Mouse (Mus musculus) splenic B cell, adult 2 months (primary cell): ENCODE results near the gene Hpgds.

ENCODE experiments used
- DNase-seq: peaks from one replicate; pipeline ENCODE4 v3.0.0-alpha.2; 2011; ENCODE audit warnings: low read depth, low spot score
- H3K27me3 ChIP-seq: 2 replicates; pipeline ENCODE4 v1.6.1; 2012; ENCODE audit warnings: mild to moderate bottlenecking, low read length, moderate library complexity, mixed read lengths; ENCODE audit not compliant: control insufficient read depth, poor library complexity, insufficient read depth, severe bottlenecking
- H3K36me3 ChIP-seq: 2 replicates; pipeline ENCODE4 v1.6.1; 2012; ENCODE audit warnings: mild to moderate bottlenecking, low read length, moderate library complexity, mixed read lengths; ENCODE audit not compliant: control insufficient read depth, poor library complexity, insufficient read depth, severe bottlenecking

Hpgds gene

DNA sequence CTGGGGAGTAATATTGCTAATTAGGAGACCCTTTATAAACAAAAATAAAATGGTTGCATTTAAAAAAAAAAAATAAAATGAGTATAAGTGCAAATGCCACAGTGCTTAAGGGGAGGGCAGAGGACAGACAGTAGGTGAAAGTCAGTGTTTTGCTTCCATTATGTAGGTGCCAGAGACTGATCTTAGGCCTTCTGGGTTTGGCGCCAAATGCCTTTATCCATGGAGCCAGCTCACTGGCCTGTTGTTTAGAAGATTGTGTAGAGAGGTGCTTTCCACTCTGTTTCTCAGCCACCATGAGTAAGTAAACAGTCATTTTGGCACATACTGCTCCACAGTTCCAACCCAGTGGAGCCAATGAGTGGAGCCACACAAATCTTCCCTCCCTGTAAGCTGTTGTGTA lies 27.2 kb downstream of the Hpgds start:
- no peak for DNase-seq
- H3K27me3 ChIP-seq: no peaks in the 10 kb centered on the region
- H3K36me3 ChIP-seq: peaks cover 5% of the 10 kb centered on the region; the same call in 1 of the 2 replicates

DNA sequence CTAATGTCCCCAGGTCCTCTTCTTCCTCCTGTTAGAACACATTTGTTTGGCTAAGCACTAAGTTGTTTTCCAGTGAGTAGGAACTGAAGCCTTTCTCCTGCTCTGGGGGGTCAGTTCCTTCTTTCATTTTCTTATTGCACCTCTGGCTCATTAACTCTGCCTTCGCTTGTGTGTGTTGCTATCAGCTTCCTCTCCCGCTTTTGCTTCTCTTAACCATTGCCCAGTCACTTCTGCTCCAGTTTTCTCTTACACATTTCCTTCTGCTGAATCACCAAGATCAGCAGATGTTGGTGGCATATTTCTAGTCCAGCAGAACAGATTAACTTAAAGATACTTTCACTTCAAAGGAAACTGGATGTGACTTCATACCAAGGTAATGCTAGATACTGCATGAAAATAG lies 29.8 kb downstream of the Hpgds start:
- peaks cover 5% of the 10 kb centered on the region; the same call in 1 of the 2 replicates for H3K36me3 ChIP-seq
- H3K27me3 ChIP-seq: no peaks in the 10 kb centered on the region
- peak; percentile 25 for DNase-seq

DNA sequence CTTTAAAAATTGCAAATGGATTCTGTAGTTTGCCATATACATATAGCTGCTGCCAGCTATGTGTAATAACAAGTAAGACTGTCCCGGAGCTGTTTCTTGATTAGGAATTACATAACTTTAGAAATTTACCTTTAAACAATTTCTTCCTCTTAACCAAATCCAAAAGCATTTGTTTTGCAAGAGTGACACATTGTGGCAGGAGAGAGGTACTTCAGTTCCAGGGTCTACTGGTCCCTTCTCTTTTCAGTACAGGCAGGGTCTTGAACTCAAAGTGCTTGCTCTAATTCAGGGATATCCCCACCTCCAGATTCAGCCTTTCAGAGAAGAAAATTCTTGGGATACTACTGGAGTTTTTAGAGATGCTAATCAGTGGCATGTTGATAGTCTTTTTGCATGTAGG lies 65.6 kb downstream of the Hpgds start:
- peak; percentile 38 for DNase-seq
- no peaks in the 10 kb centered on the region for H3K27me3 ChIP-seq
- no peaks in the 10 kb centered on the region; the same call in 1 of the 2 replicates for H3K36me3 ChIP-seq

DNA sequence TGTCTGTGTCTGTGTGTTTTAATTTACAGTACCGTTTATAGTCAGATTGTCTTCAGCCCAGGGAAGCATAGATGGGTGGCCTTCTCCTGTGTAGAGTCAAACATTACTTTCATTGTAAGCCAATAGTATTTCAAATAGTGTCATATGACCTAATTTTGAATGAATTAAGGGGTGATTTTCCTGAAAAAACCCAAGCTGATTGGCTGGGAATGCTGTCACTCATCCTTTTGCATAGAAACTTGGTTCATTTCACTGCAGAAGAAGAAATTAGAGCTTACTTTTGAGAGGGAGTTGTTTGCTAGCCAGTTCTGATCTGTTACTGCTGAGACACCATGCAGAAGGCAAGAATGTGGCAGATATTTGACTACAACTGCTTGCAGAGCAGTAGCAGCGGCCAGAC lies 69.5 kb downstream of the Hpgds start:
- Histone ChIP-seq H3K36me3 (peaks cover 11% of the 10 kb centered on the region; the same call in 1 of the 2 replicates), H3K27me3 (no peaks in the 10 kb centered on the region)
- DNase-seq: no peak
